Mouse (Mus musculus): Measurements from ENCODE around the gene Trappc12. TPM values are rescaled to one million over a fixed set of nuclear protein-coding genes. Genes with fewer than 3 reads are reported as not detected.
A peak's percentile ranks its signal among the peaks of the same experiment; 100 is the strongest.

Gene Trappc12
- polyA plus RNA-seq (2015; fragmentation: Nextera tagmentation; extraction: Ambion mirVana) = 41.9 and 44.0 TPM in 2 replicates

- Histone ChIP-seq H3K4me3 (peak within 1 kb of the TSS; percentile 88), H3K9me3 (no peaks in the 10 kb centered on the region), H3K4me2 (peak within 1 kb of the TSS; percentile 98), H3K36me3 (peaks cover 21% of the 10 kb centered on the region), H3K9ac (peak within 1 kb of the TSS; percentile 86), H3K4me1 (replicated peaks) (peaks cover 52% of the 10 kb centered on the region), H3K27ac (peak within 1 kb of the TSS; percentile 79), H3K27me3 (no peaks in the 10 kb centered on the region)
- 2% methylated on average over 41 of the region's 41 CpGs for WGBS
- ATAC-seq (ENCODE audit: low FRiP score) = peak; percentile 90
Observed at GRCm38 (mm10) chr12:28750021-28750633, at the start of gene Trappc12. Gene Trappc12 (minus strand): TSS chr12:28750472.

- Histone ChIP-seq H3K4me2 (no peak overlapping the region; the same call in 1 of the 2 replicates), H3K9me3 (no peaks in the 10 kb centered on the region), H3K27ac (peak overlapping the region; percentile 76), H3K4me1 (replicated peaks) (peaks cover 56% of the 10 kb centered on the region), H3K9ac (0 out of 2 replicates have a peak overlapping the region, but pooled peaks have one; percentile 39), H3K36me3 (no peaks in the 10 kb centered on the region), H3K27me3 (no peaks in the 10 kb centered on the region), H3K4me3 (no peak overlapping the region)
- peak; percentile 52; the same call in 1 of the 2 replicates for ATAC-seq (ENCODE audit: low FRiP score)
- WGBS = 41% methylated on average over 11 of the region's 11 CpGs
Observed at GRCm38 (mm10) chr12:28799798-28800411, 49.6 kb upstream of the Trappc12 start.

GRCm38 (mm10) chr12:28796881-28797420, 46.7 kb upstream of the Trappc12 start:
- Histone ChIP-seq H3K4me1 (replicated peaks) (peaks cover 52% of the 10 kb centered on the region), H3K36me3 (no peaks in the 10 kb centered on the region), H3K27ac (peak overlapping the region; percentile 31), H3K4me3 (no peak overlapping the region), H3K9ac (no peak overlapping the region), H3K9me3 (no peaks in the 10 kb centered on the region), H3K27me3 (no peaks in the 10 kb centered on the region), H3K4me2 (no peak overlapping the region)
- no peak for ATAC-seq (ENCODE audit: low FRiP score)

- WGBS = 82% methylated on average over 3 of the region's 3 CpGs
- H3K27me3 ChIP-seq = no peaks in the 10 kb centered on the region
Observed at GRCm38 (mm10) chr12:28795041-28795440, 44.8 kb upstream of the Trappc12 start.

GRCm38 (mm10) chr12:28793715-28794114, 43.4 kb upstream of the Trappc12 start:
- WGBS = 56% methylated on average over 2 of the region's 2 CpGs
- Histone ChIP-seq H3K36me3 (no peaks in the 10 kb centered on the region), H3K4me2 (no peak overlapping the region), H3K9me3 (no peaks in the 10 kb centered on the region), H3K4me1 (replicated peaks) (peaks cover 38% of the 10 kb centered on the region), H3K27me3 (no peaks in the 10 kb centered on the region), H3K9ac (no peak overlapping the region), H3K27ac (no peak overlapping the region), H3K4me3 (no peak overlapping the region)
- ATAC-seq (ENCODE audit: low FRiP score) = no peak

More at GRCm38 (mm10) chr12:28795041-28795440, 44.8 kb upstream of the Trappc12 start:
- Histone ChIP-seq H3K4me3 (no peak overlapping the region), H3K27ac (no peak overlapping the region), H3K9me3 (no peaks in the 10 kb centered on the region), H3K4me2 (no peak overlapping the region), H3K4me1 (replicated peaks) (peaks cover 46% of the 10 kb centered on the region), H3K9ac (no peak overlapping the region), H3K36me3 (no peaks in the 10 kb centered on the region)
- ATAC-seq (ENCODE audit: low FRiP score) = no peak

- H3K9ac ChIP-seq = no peak overlapping the region
- 0 out of 2 replicates have a peak overlapping the region, but pooled peaks have one; percentile 2 for H3K27ac ChIP-seq
Observed at GRCm38 (mm10) chr12:28792613-28793012, 42.3 kb upstream of the Trappc12 start.

GRCm38 (mm10) chr12:28786310-28786709, 36.0 kb upstream of the Trappc12 start:
- 94% methylated on average over 6 of the region's 6 CpGs for WGBS
- ATAC-seq (ENCODE audit: low FRiP score) = no peak
- no peak overlapping the region for H3K9ac ChIP-seq
- H3K27ac ChIP-seq = no peak overlapping the region
- no peak overlapping the region for H3K4me3 ChIP-seq
- no peaks in the 10 kb centered on the region for H3K36me3 ChIP-seq
- no peak overlapping the region for H3K4me2 ChIP-seq
- peaks cover 47% of the 10 kb centered on the region for H3K4me1 ChIP-seq (replicated peaks)
- H3K9me3 ChIP-seq = no peaks in the 10 kb centered on the region
- H3K27me3 ChIP-seq = no peaks in the 10 kb centered on the region

More at GRCm38 (mm10) chr12:28792613-28793012, 42.3 kb upstream of the Trappc12 start:
- 49% methylated on average over 3 of the region's 3 CpGs for WGBS
- peaks cover 40% of the 10 kb centered on the region for H3K4me1 ChIP-seq (replicated peaks)
- H3K4me2 ChIP-seq = no peak overlapping the region
- no peaks in the 10 kb centered on the region for H3K9me3 ChIP-seq
- no peaks in the 10 kb centered on the region for H3K27me3 ChIP-seq
- no peaks in the 10 kb centered on the region for H3K36me3 ChIP-seq
- ATAC-seq (ENCODE audit: low FRiP score) = no peak
- no peak overlapping the region for H3K4me3 ChIP-seq

GRCm38 (mm10) chr12:28785299-28785698, 35.0 kb upstream of the Trappc12 start:
- H3K4me1 ChIP-seq (replicated peaks) = peaks cover 51% of the 10 kb centered on the region
- no peak overlapping the region for H3K9ac ChIP-seq
- H3K4me2 ChIP-seq = no peak overlapping the region
- no peaks in the 10 kb centered on the region for H3K27me3 ChIP-seq
- H3K27ac ChIP-seq = peak overlapping the region; percentile 58
- no peaks in the 10 kb centered on the region for H3K36me3 ChIP-seq
- ATAC-seq (ENCODE audit: low FRiP score) = no peak
- WGBS = 5% methylated on average over 1 of the region's 1 CpGs
- no peak overlapping the region for H3K4me3 ChIP-seq
- no peaks in the 10 kb centered on the region for H3K9me3 ChIP-seq

- ATAC-seq (ENCODE audit: low FRiP score) = no peak
- no peaks in the 10 kb centered on the region for H3K9me3 ChIP-seq
- no peak overlapping the region for H3K4me3 ChIP-seq
- peak overlapping the region; percentile 58 for H3K27ac ChIP-seq
- H3K4me2 ChIP-seq = no peak overlapping the region
- H3K27me3 ChIP-seq = no peaks in the 10 kb centered on the region
- 19% methylated on average over 8 of the region's 8 CpGs for WGBS
- peaks cover 56% of the 10 kb centered on the region for H3K4me1 ChIP-seq (replicated peaks)
- no peaks in the 10 kb centered on the region for H3K36me3 ChIP-seq
- no peak overlapping the region for H3K9ac ChIP-seq
Observed at GRCm38 (mm10) chr12:28784864-28785263, 34.6 kb upstream of the Trappc12 start.

GRCm38 (mm10) chr12:28784355-28784754, 34.1 kb upstream of the Trappc12 start:
- no peaks in the 10 kb centered on the region for H3K36me3 ChIP-seq
- peaks cover 57% of the 10 kb centered on the region for H3K4me1 ChIP-seq (replicated peaks)
- peak overlapping the region; percentile 58 for H3K27ac ChIP-seq
- H3K4me3 ChIP-seq = no peak overlapping the region
- H3K27me3 ChIP-seq = no peaks in the 10 kb centered on the region
- no peak overlapping the region for H3K9ac ChIP-seq
- H3K4me2 ChIP-seq = no peak overlapping the region
- ATAC-seq (ENCODE audit: low FRiP score) = 0 out of 2 replicates have a peak, but pooled peaks have one; percentile 29
- WGBS = 41% methylated on average over 4 of the region's 4 CpGs
- H3K9me3 ChIP-seq = no peaks in the 10 kb centered on the region

GRCm38 (mm10) chr12:28782637-28783036, 32.4 kb upstream of the Trappc12 start:
- 96% methylated on average over 3 of the region's 3 CpGs for WGBS
- H3K4me1 ChIP-seq (replicated peaks) = peaks cover 56% of the 10 kb centered on the region
- H3K9ac ChIP-seq = no peak overlapping the region
- H3K27ac ChIP-seq = no peak overlapping the region
- no peak overlapping the region for H3K4me3 ChIP-seq
- H3K36me3 ChIP-seq = no peaks in the 10 kb centered on the region
- no peaks in the 10 kb centered on the region for H3K27me3 ChIP-seq
- H3K4me2 ChIP-seq = no peak overlapping the region
- no peaks in the 10 kb centered on the region for H3K9me3 ChIP-seq
- ATAC-seq (ENCODE audit: low FRiP score) = no peak

GRCm38 (mm10) chr12:28780180-28780579, 29.9 kb upstream of the Trappc12 start:
- H3K27ac ChIP-seq = peak overlapping the region; percentile 67

More at GRCm38 (mm10) chr12:28780180-28780579, 29.9 kb upstream of the Trappc12 start:
- no peak overlapping the region for H3K4me3 ChIP-seq
- no peak overlapping the region for H3K4me2 ChIP-seq
- ATAC-seq (ENCODE audit: low FRiP score) = 0 out of 2 replicates have a peak, but pooled peaks have one; percentile 8
- WGBS = 62% methylated on average over 7 of the region's 7 CpGs
- H3K9me3 ChIP-seq = no peaks in the 10 kb centered on the region
- no peaks in the 10 kb centered on the region for H3K36me3 ChIP-seq
- no peaks in the 10 kb centered on the region for H3K27me3 ChIP-seq
- H3K4me1 ChIP-seq (replicated peaks) = peaks cover 49% of the 10 kb centered on the region
- no peak overlapping the region for H3K9ac ChIP-seq
